Mouse (Mus musculus) embryonic facial prominence, embryonic 11.5 days (tissue): ENCODE measurements around the gene Evc. TPM values are rescaled to one million over a fixed set of nuclear protein-coding genes. Genes with fewer than 3 reads are reported as not detected.

Source experiments
- ATAC-seq: fragments of 200-750 bp; cut with Nextera tagmentation; replicated peaks from 2 replicates; pipeline ENCODE4 v1.8.0; 2017; ENCODE audit warnings: low read depth; ENCODE audit not compliant: insufficient number of reproducible peaks, low FRiP score, low TSS enrichment
- DNase-seq: peaks from one replicate; pipeline ENCODE4 v3.0.0-alpha.2; 2015; ENCODE audit warnings: low spot score
- H3K27ac ChIP-seq: fragments of 300-500 bp; sonication (generic); replicated peaks from 2 replicates; pipeline ENCODE4 v1.5.1; 2014; ENCODE audit warnings: mild to moderate bottlenecking, low read depth, low read length, control low read depth
- H3K27me3 ChIP-seq: fragments of 300-500 bp; sonication (generic); 2 replicates; pipeline ENCODE4 v1.6.1; 2014; ENCODE audit warnings: mild to moderate bottlenecking, low read length, moderate library complexity, mixed read lengths; ENCODE audit not compliant: control insufficient read depth, insufficient read depth
- H3K36me3 ChIP-seq: fragments of 300-500 bp; sonication (generic); replicated peaks from 2 replicates; pipeline ENCODE4 v1.6.1; 2014; ENCODE audit warnings: low read depth, mild to moderate bottlenecking, low read length, moderate library complexity, mixed read lengths; ENCODE audit not compliant: control insufficient read depth, insufficient read depth
- H3K4me1 ChIP-seq: fragments of 300-500 bp; sonication (generic); 2 replicates; pipeline ENCODE4 v1.6.1; 2014; ENCODE audit warnings: low read length, mixed read lengths; ENCODE audit not compliant: control insufficient read depth, insufficient read depth
- H3K4me2 ChIP-seq: fragments of 300-500 bp; sonication (generic); 2 replicates; pipeline ENCODE4 v1.6.1; 2014; ENCODE audit warnings: low read depth, mild to moderate bottlenecking, control low read depth, low read length, moderate library complexity
- H3K4me3 ChIP-seq: fragments of 300-500 bp; sonication (generic); 2 replicates; pipeline ENCODE4 v1.5.1; 2014; ENCODE audit warnings: low read depth, low read length, control low read depth
- H3K9ac ChIP-seq: fragments of 300-500 bp; sonication (generic); replicated peaks from 2 replicates; pipeline ENCODE4 v1.6.1; 2014; ENCODE audit warnings: mild to moderate bottlenecking, control low read depth, low read length
- H3K9me3 ChIP-seq: fragments of 300-500 bp; sonication (generic); replicated peaks from 2 replicates; pipeline ENCODE4 v1.6.1; 2016; ENCODE audit warnings: mild to moderate bottlenecking, low read length, inconsistent platforms, mixed read lengths; ENCODE audit not compliant: control insufficient read depth
- WGBS: fragments of 180-500 bp; shearing (Covaris S2); extraction: QIAGEN DNeasy Blood & Tissue Kit; methylation state at CpG from one replicate; pipeline ENCODE4 v1.1.7; 2014; 5-methylcytosine and 5-hydroxymethylcytosine counted together
- polyA plus RNA-seq: library from polyadenylated mRNA; unstranded; fragments of >200 nt; fragmentation: Nextera tagmentation; extraction: Ambion mirVana; gene quantifications from 2 replicates; pipeline ENCODE4 v1.2.1, GENCODE M21; 2014

The Evc gene
- polyA plus RNA-seq, 1 experiment from 2014 or later: 15.7 TPM

GRCm38 (mm10) chr5:37257243-37257642 is 79.5 kb downstream of the Evc start:
- Histone ChIP-seq H3K9me3 (no peaks in the 10 kb centered on the region), H3K36me3 (no peaks in the 10 kb centered on the region), H3K4me1 (no peaks in the 10 kb centered on the region), H3K4me3 (no peak overlapping the region), H3K27me3 (no peaks in the 10 kb centered on the region), H3K9ac (no peak overlapping the region), H3K4me2 (no peak overlapping the region), H3K27ac (no peak overlapping the region)
- DNase-seq (peak; percentile 73), ATAC-seq (no peak)
- whole genome bisulfite sequencing: 51% methylated on average over 5 of the region's 5 CpGs

- H3K27me3 ChIP-seq: no peaks in the 10 kb centered on the region
- WGBS: 61% methylated on average over 7 of the region's 7 CpGs
- no peaks in the 10 kb centered on the region for H3K36me3 ChIP-seq
- ATAC-seq (no peak), DNase-seq (no peak)
- no peak overlapping the region for H3K4me2 ChIP-seq
- no peak overlapping the region for H3K9ac ChIP-seq
- H3K4me1 ChIP-seq: no peaks in the 10 kb centered on the region
- no peak overlapping the region for H3K27ac ChIP-seq
- H3K4me3 ChIP-seq: no peak overlapping the region
- no peaks in the 10 kb centered on the region for H3K9me3 ChIP-seq
Observed at GRCm38 (mm10) chr5:37256823-37257222, 79.9 kb downstream of the Evc start.

DNA sequence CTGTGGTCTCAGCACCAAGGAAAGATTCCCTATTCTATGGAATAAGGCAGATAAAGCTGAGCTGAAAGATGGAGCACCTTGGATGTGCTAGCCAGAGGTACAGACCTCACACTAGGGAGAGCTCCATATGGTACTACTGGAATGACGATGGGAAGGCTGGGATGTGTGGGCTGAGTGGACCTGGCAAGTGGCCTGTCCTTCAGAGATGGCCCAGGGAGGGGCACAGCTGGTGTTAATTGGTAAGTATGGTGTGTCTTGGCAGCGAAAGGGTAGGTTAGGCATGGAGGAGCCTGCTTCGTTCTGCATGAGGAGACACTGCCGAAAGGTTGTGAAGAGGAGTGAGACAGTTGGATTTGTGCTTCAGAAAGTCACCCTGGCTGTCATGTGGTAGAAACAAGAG is 82.2 kb downstream of the Evc start:
- H3K27ac ChIP-seq: no peak overlapping the region
- H3K4me1 ChIP-seq: no peaks in the 10 kb centered on the region
- ATAC-seq: no peak
- WGBS: 90% methylated on average over 4 of the region's 4 CpGs
- H3K27me3 ChIP-seq: no peaks in the 10 kb centered on the region
- H3K4me3 ChIP-seq: no peak overlapping the region
- H3K9me3 ChIP-seq: no peaks in the 10 kb centered on the region
- no peak overlapping the region for H3K4me2 ChIP-seq
- H3K36me3 ChIP-seq: no peaks in the 10 kb centered on the region
- DNase-seq: no peak
- H3K9ac ChIP-seq: no peak overlapping the region

DNA sequence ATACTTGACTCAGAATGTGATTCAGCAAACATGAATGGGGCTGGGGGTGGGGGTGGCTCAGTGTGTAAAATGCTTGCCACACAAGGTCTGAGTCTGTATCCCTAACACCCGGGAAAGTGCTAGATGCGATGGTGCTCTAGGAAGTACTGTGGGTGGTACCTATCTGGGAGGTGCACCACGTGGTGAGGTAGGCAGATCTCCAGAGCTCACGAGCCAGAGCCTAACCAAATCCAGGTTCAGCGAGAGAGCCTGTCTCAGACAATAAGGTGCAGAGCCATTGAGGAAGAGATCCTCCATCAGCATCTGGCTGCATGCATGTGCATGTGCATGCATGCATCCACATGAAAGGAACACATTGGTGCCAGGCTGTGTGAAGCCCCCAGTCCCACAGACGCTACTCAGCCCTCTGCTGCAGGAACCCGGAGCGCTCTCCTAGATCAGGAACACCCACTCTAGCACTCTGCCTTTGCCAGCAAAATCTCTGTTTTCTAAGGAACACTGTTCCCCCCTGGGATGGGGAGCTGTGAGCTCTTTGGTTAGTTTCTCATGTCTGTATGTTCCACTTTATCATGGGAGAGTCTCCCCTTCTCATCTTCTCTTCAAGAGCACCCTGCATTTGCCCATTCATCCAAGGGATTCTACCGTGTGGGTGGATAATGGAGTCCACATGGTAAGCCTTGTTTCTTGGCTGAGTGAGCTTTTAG is 84.4 kb downstream of the Evc start:
- no peak overlapping the region for H3K9ac ChIP-seq
- ATAC-seq (no peak), DNase-seq (no peak)
- H3K4me3 ChIP-seq: no peak overlapping the region
- H3K36me3 ChIP-seq: no peaks in the 10 kb centered on the region
- no peaks in the 10 kb centered on the region for H3K4me1 ChIP-seq
- no peaks in the 10 kb centered on the region for H3K27me3 ChIP-seq
- 80% methylated on average over 9 of the region's 9 CpGs for WGBS
- no peak overlapping the region for H3K4me2 ChIP-seq
- H3K27ac ChIP-seq: no peak overlapping the region
- no peaks in the 10 kb centered on the region for H3K9me3 ChIP-seq

- no peak overlapping the region for H3K4me2 ChIP-seq
- no peak overlapping the region for H3K4me3 ChIP-seq
- no peaks in the 10 kb centered on the region for H3K36me3 ChIP-seq
- H3K9me3 ChIP-seq: no peaks in the 10 kb centered on the region
- no peak overlapping the region for H3K27ac ChIP-seq
- no peak overlapping the region for H3K9ac ChIP-seq
- no peaks in the 10 kb centered on the region for H3K4me1 ChIP-seq
- DNase-seq (no peak), ATAC-seq (no peak)
- 77% methylated on average over 3 of the region's 3 CpGs for WGBS
- no peaks in the 10 kb centered on the region for H3K27me3 ChIP-seq
Observed at GRCm38 (mm10) chr5:37251596-37251995, 85.1 kb downstream of the Evc start.

- WGBS: 80% methylated on average over 3 of the region's 3 CpGs
- DNase-seq (no peak), ATAC-seq (no peak)
- H3K9ac ChIP-seq: no peak overlapping the region
- H3K36me3 ChIP-seq: no peaks in the 10 kb centered on the region
- no peak overlapping the region for H3K4me3 ChIP-seq
- H3K4me1 ChIP-seq: no peaks in the 10 kb centered on the region; the same call in 1 of the 2 replicates
- H3K4me2 ChIP-seq: no peak overlapping the region
- H3K9me3 ChIP-seq: no peaks in the 10 kb centered on the region
- peaks cover 21% of the 10 kb centered on the region for H3K27me3 ChIP-seq
- H3K27ac ChIP-seq: no peak overlapping the region
Observed at GRCm38 (mm10) chr5:37248870-37249269, 87.8 kb downstream of the Evc start.

GRCm38 (mm10) chr5:37247456-37247855 is 89.2 kb downstream of the Evc start:
- Histone ChIP-seq H3K9ac (no peak overlapping the region), H3K4me1 (no peaks in the 10 kb centered on the region; the same call in 1 of the 2 replicates), H3K27ac (no peak overlapping the region), H3K4me3 (no peak overlapping the region), H3K9me3 (no peaks in the 10 kb centered on the region), H3K4me2 (no peak overlapping the region), H3K36me3 (no peaks in the 10 kb centered on the region), H3K27me3 (peaks cover 30% of the 10 kb centered on the region)
- ATAC-seq (no peak), DNase-seq (no peak)
- WGBS: 52% methylated on average over 4 of the region's 4 CpGs

- H3K4me2 ChIP-seq: peak overlapping the region; percentile 93
- 1% methylated on average over 31 of the region's 37 CpGs for WGBS
- ATAC-seq (peak; percentile 52), DNase-seq (peak; percentile 37)
- no peaks in the 10 kb centered on the region for H3K36me3 ChIP-seq
- H3K9me3 ChIP-seq: no peaks in the 10 kb centered on the region
- peak overlapping the region; percentile 70 for H3K27ac ChIP-seq
- peak overlapping the region; percentile 63 for H3K9ac ChIP-seq
- peak overlapping the region; percentile 63 for H3K4me3 ChIP-seq
- H3K27me3 ChIP-seq: peaks cover 42% of the 10 kb centered on the region
- H3K4me1 ChIP-seq: peaks cover 7% of the 10 kb centered on the region
Observed at GRCm38 (mm10) chr5:37246138-37246910, 90.4 kb downstream of the Evc start.
